Mouse (Mus musculus): ENCODE measurements around the gene Nfx1.

GRCm38 (mm10) chr4:41013351-41013750, 42.6 kb downstream of the Nfx1 start:
- TF ChIP-seq CTCF (IDR thresholded peaks at IDR 0.05), result no peak
- TF ChIP-seq EP300 (IDR thresholded peaks at IDR 0.05), result no peak
